Mouse (Mus musculus): ENCODE results near the gene Ropn1l. TPM values are rescaled to one million over a fixed set of nuclear protein-coding genes. Genes with fewer than 3 reads are reported as not detected.

The Ropn1l gene
- polyA plus RNA-seq, 1 experiment from 2014 or later = 7.9 TPM

- no peak for TF ChIP-seq EP300 (IDR thresholded peaks at IDR 0.05; ENCODE audit: low read depth)
- TF ChIP-seq CTCF (IDR thresholded peaks at IDR 0.05; ENCODE audit: low read depth) = no peak
- Histone ChIP-seq H3K27me3 (ENCODE audit: insufficient read depth, low read length) (no peaks in the 10 kb centered on the region), H3K9ac (replicated peaks) (no peak overlapping the region), H3K4me1 (ENCODE audit: insufficient read depth) (no peaks in the 10 kb centered on the region), H3K27ac (ENCODE audit: low read depth) (no peak overlapping the region), H3K4me3 (ENCODE audit: low read depth, low read length) (no peak overlapping the region), H3K4me2 (ENCODE audit: low read depth, low read length) (no peak overlapping the region), H3K36me3 (replicated peaks; ENCODE audit: insufficient read depth, low read length) (peaks cover 71% of the 10 kb centered on the region), H3K9me3 (ENCODE audit: low read length) (no peaks in the 10 kb centered on the region)
- DNase-seq (no peak), ATAC-seq (no peak)
- WGBS (ENCODE audit: insufficient replicate concordance) = 86% methylated on average over 5 of the region's 5 CpGs
These were observed 12.8 kb upstream of the Ropn1l start for GRCm38 (mm10) chr15:31466295-31466694.

GRCm38 (mm10) chr15:31465806-31466205 lies 12.3 kb upstream of the Ropn1l start:
- TF ChIP-seq EP300 (IDR thresholded peaks at IDR 0.05; ENCODE audit: low read depth) (no peak), CTCF (IDR thresholded peaks at IDR 0.05; ENCODE audit: low read depth) (no peak)
- Histone ChIP-seq H3K27ac (ENCODE audit: low read depth) (no peak overlapping the region), H3K27me3 (ENCODE audit: insufficient read depth, low read length) (no peaks in the 10 kb centered on the region), H3K4me3 (ENCODE audit: low read depth, low read length) (no peak overlapping the region), H3K9ac (replicated peaks) (no peak overlapping the region), H3K4me2 (ENCODE audit: low read depth, low read length) (no peak overlapping the region), H3K36me3 (replicated peaks; ENCODE audit: insufficient read depth, low read length) (peaks cover 74% of the 10 kb centered on the region), H3K4me1 (ENCODE audit: insufficient read depth) (no peaks in the 10 kb centered on the region), H3K9me3 (ENCODE audit: low read length) (no peaks in the 10 kb centered on the region)
- ATAC-seq (no peak), DNase-seq (no peak)
- WGBS (ENCODE audit: insufficient replicate concordance) = 97% methylated on average over 2 of the region's 2 CpGs

- TF ChIP-seq EP300 (IDR thresholded peaks at IDR 0.05; ENCODE audit: low read depth) = no peak
- no peak for TF ChIP-seq CTCF (IDR thresholded peaks at IDR 0.05; ENCODE audit: low read depth)
- peaks cover 76% of the 10 kb centered on the region for H3K36me3 ChIP-seq (replicated peaks; ENCODE audit: insufficient read depth, low read length)
- no peak overlapping the region for H3K9ac ChIP-seq (replicated peaks)
- no peaks in the 10 kb centered on the region for H3K27me3 ChIP-seq (ENCODE audit: insufficient read depth, low read length)
- DNase-seq (peak; percentile 10), ATAC-seq (no peak)
- H3K4me1 ChIP-seq (ENCODE audit: insufficient read depth) = no peaks in the 10 kb centered on the region
- WGBS (ENCODE audit: insufficient replicate concordance) = 65% methylated on average over 2 of the region's 2 CpGs
- no peak overlapping the region for H3K4me3 ChIP-seq (ENCODE audit: low read depth, low read length)
- no peaks in the 10 kb centered on the region for H3K9me3 ChIP-seq (ENCODE audit: low read length)
- H3K4me2 ChIP-seq (ENCODE audit: low read depth, low read length) = no peak overlapping the region
- H3K27ac ChIP-seq (ENCODE audit: low read depth) = no peak overlapping the region
These were observed 7.0 kb upstream of the Ropn1l start for GRCm38 (mm10) chr15:31460571-31460970.

- peak; percentile 10 for DNase-seq
- WGBS (ENCODE audit: insufficient replicate concordance) = 83% methylated on average over 7 of the region's 7 CpGs
- Histone ChIP-seq H3K27me3 (ENCODE audit: insufficient read depth, low read length) (no peaks in the 10 kb centered on the region), H3K4me3 (ENCODE audit: low read depth, low read length) (no peak overlapping the region), H3K36me3 (replicated peaks; ENCODE audit: insufficient read depth, low read length) (peaks cover 62% of the 10 kb centered on the region), H3K9me3 (ENCODE audit: low read length) (no peaks in the 10 kb centered on the region), H3K27ac (ENCODE audit: low read depth) (no peak overlapping the region), H3K4me2 (ENCODE audit: low read depth, low read length) (no peak overlapping the region), H3K9ac (replicated peaks) (no peak overlapping the region), H3K4me1 (ENCODE audit: insufficient read depth) (peaks cover 10% of the 10 kb centered on the region; the same call in 1 of the 2 replicates)
- ATAC-seq = no peak
- TF ChIP-seq CTCF (IDR thresholded peaks at IDR 0.05; ENCODE audit: low read depth) (no peak), EP300 (IDR thresholded peaks at IDR 0.05; ENCODE audit: low read depth) (no peak)
These were observed 4.5 kb upstream of the Ropn1l start for GRCm38 (mm10) chr15:31458081-31458480.

GRCm38 (mm10) chr15:31456381-31456780 lies 2.8 kb upstream of the Ropn1l start:
- no peak overlapping the region for H3K9ac ChIP-seq (replicated peaks)
- 79% methylated on average over 5 of the region's 5 CpGs for WGBS (ENCODE audit: insufficient replicate concordance)
- peaks cover 47% of the 10 kb centered on the region for H3K36me3 ChIP-seq (replicated peaks; ENCODE audit: insufficient read depth, low read length)
- peak; percentile 38 for ATAC-seq
- TF ChIP-seq EP300 (IDR thresholded peaks at IDR 0.05; ENCODE audit: low read depth) (no peak), CTCF (IDR thresholded peaks at IDR 0.05; ENCODE audit: low read depth) (no peak)
- no peaks in the 10 kb centered on the region for H3K27me3 ChIP-seq (ENCODE audit: insufficient read depth, low read length)
- H3K4me3 ChIP-seq (ENCODE audit: low read depth, low read length) = no peak overlapping the region
- H3K9me3 ChIP-seq (ENCODE audit: low read length) = no peaks in the 10 kb centered on the region
- peak; percentile 65 for DNase-seq
- peaks cover 18% of the 10 kb centered on the region; the same call in 1 of the 2 replicates for H3K4me1 ChIP-seq (ENCODE audit: insufficient read depth)
- no peak overlapping the region for H3K4me2 ChIP-seq (ENCODE audit: low read depth, low read length)
- peak overlapping the region; percentile 36; the same call in 1 of the 2 replicates for H3K27ac ChIP-seq (ENCODE audit: low read depth)

- no peak overlapping the region for H3K4me2 ChIP-seq (ENCODE audit: low read depth, low read length)
- ATAC-seq (no peak), DNase-seq (peak; percentile 13)
- no peaks in the 10 kb centered on the region for H3K9me3 ChIP-seq (ENCODE audit: low read length)
- H3K4me1 ChIP-seq (ENCODE audit: insufficient read depth) = peaks cover 20% of the 10 kb centered on the region; the same call in 1 of the 2 replicates
- H3K27ac ChIP-seq (ENCODE audit: low read depth) = no peak overlapping the region
- H3K4me3 ChIP-seq (ENCODE audit: low read depth, low read length) = no peak overlapping the region
- WGBS (ENCODE audit: insufficient replicate concordance) = 62% methylated on average over 7 of the region's 7 CpGs
- no peak overlapping the region for H3K9ac ChIP-seq (replicated peaks)
- TF ChIP-seq CTCF (IDR thresholded peaks at IDR 0.05; ENCODE audit: low read depth) (no peak), EP300 (IDR thresholded peaks at IDR 0.05; ENCODE audit: low read depth) (no peak)
- no peaks in the 10 kb centered on the region for H3K27me3 ChIP-seq (ENCODE audit: insufficient read depth, low read length)
- H3K36me3 ChIP-seq (replicated peaks; ENCODE audit: insufficient read depth, low read length) = peaks cover 32% of the 10 kb centered on the region
These were observed 1.3 kb upstream of the Ropn1l start for GRCm38 (mm10) chr15:31454861-31455295.

Measured in liver, postnatal 0 days (tissue).